Mouse (Mus musculus) erythroblast, embryonic 14.5 days (primary cell): ENCODE measurements around the gene Apba1.

Source experiments
- GATA1 ChIP-seq: IDR thresholded peaks from 2 replicates; pipeline ENCODE4 v1.6.1; 2012; ENCODE audit warnings: low read length, inconsistent platforms, mixed read lengths
- TAL1 ChIP-seq: IDR thresholded peaks from 3 replicates; pipeline ENCODE4 v1.6.1; 2012; ENCODE audit warnings: low read length, inconsistent platforms, mixed read lengths

GRCm38 (mm10) chr19:23788420-23789132 lies 29.9 kb downstream of the Apba1 start:
- TF ChIP-seq TAL1 (no peak), GATA1 (no peak)
